Mouse (Mus musculus) c-Kit-negative CD71-positive TER-119-positive erythroid progenitor cells, embryonic 14.5 days (primary cell): ENCODE measurements around the gene Gm45808.
"Not testable (repeated sequence)": the region's sequence is repeated elsewhere in the genome, so short reads cannot be mapped to it uniquely, and the experiment has no call there.

Source experiments
- DNase-seq: peaks from one replicate; pipeline ENCODE4 v3.0.0-alpha.2; 2013; ENCODE audit warnings: low read depth, low spot score

Gm45808 gene

GRCm38 (mm10) chr7:45509181-45509882, 22.7 kb upstream of the Gm45808 start:
- no peak for DNase-seq

GRCm38 (mm10) chr7:45508561-45508960, 21.9 kb upstream of the Gm45808 start:
- DNase-seq = peak; percentile 85

GRCm38 (mm10) chr7:45507583-45507982, 21.0 kb upstream of the Gm45808 start:
- no peak for DNase-seq

DNA sequence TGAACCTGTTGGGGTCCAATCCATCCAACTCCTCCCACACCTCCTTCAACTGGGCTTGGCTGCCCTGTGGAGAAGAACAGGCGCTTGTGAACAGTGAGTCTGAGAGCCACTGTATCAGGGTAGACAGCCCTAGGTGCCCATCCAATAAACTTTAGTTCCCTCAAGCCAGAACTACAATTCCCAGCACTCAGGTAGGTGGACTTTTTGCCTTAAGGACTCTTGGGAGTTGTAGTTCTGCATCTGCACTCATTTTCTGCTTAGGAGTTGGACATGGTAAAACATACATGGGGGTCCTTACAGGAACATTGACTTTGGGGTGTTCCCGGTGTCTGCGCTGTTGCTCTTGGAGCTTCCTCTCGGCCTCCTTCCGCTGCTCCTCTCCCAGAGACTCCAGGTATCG, 11.8 kb upstream of the Gm45808 start:
- DNase-seq = no peak

DNA sequence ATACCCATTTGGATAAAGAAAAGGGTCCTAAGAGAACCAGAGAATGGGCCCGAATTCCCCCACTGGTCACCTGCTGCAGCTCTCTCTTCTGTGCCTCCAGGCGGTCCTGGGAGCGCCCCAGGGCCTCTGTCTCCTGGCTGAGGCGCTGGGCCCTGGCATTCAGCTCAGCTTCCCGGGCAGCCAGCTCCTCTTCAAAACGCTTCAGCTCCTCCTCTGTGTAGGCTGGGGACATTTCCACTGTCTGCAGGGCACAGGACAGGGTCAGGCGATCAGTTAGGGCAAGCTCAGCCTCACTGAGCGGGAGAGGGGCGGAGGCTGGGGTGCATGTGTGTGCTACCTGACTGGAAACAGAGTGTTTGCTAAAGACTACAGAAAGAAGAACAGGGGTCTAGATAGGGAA, 7.9 kb upstream of the Gm45808 start:
- no peak for DNase-seq

- no peak for DNase-seq
These were observed 6.3 kb upstream of the Gm45808 start for GRCm38 (mm10) chr7:45492951-45493350.

GRCm38 (mm10) chr7:45492225-45492844, 5.7 kb upstream of the Gm45808 start:
- DNase-seq = no peak

- DNase-seq = no peak
These were observed 4.7 kb upstream of the Gm45808 start for GRCm38 (mm10) chr7:45491264-45491663.

DNA sequence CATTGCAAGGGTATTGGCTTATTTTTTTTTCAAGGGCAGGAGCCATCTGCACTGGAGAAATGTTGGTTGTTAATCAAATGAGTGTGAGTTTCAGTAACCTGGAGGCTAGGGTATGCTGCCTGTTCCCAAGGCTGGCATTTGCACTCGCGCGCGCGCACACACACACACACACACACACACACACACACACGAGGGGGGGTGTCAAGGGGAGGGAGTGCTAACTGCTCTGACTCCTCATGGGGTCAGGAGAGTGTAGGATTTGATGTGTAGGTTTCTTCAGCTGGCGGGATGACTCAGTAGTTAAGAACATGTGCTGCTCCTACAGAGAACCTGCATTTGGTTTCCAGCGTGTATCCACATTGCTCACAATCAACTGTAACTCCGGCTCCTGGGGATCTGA, 4.2 kb upstream of the Gm45808 start:
- DNase-seq = no peak

- no peak for DNase-seq
These were observed 3.0 kb upstream of the Gm45808 start for GRCm38 (mm10) chr7:45489578-45489977.

DNA sequence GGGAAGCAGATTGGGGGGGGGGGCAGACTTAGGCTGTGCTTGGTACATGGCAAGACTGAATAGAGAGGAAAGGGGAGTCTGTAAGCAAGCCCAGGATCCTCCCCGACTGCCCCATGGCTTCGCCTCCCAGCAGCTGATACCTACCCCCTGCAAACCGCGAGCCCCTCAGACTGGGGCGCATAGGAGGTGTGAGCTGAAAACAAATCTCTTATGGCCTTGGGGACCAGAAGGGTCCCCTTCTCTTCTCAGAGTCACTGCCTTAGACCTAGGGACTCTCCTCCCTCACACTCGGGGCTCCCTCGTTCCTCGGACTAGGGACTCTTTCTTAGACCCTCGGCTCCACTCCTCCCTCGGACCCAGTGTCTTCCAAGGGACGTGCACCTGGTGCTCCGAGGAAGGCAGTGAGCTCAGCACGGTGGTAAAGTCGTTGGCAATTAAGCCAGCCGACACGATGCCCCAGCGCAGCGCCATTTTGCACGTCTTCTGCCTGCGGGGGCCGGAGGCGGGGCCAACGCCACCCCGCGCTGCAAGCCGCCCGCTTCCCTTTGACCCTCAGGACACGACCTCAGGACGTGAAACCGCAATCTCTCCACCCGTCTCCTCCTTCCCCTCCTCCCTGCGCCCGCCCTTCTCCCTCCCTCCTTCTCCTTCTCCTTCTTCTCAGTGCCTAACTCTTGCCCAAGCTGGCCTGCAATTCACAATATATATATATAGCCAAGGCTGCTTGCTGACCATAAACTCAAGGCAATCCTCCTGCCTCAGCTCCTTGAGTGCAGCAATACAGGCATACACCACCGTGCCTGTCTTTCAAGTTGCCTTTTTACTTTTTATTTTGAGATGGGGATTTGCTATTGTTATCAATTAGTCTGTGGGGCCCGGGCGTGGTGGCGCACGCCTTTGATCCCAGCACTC, 1.9 kb upstream of the Gm45808 start, which contains the start of gene Dhdh:
TSS of gene Dhdh (minus strand) at position 513 of the 912 bp plus-strand sequence.
- no peak for DNase-seq

- DNase-seq = no peak
These were observed 1.3 kb upstream of the Gm45808 start for GRCm38 (mm10) chr7:45487861-45488292.

DNA sequence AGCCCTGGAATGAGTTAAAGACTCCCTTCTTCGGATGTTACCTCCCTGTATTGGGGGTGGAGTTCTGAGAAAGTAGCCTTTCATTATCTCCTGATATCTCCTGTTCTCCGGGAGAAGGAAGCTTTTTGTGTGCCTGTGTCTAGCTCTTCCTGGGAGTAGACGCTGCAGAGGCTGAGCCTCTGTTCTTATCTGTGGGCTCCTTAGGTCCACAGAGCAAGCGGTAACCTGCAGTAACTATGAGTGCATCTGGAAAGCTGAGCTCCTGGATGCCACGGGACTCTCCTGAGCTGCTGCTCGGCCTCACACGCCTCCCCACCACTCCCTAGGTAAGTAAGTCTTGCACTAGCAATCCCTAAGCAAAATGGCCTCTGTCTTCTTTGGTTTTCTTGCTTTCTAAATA, 453 bp downstream of the Gm45808 start:
- DNase-seq = no peak

GRCm38 (mm10) chr7:45484985-45485384, 1.6 kb downstream of the Gm45808 start:
- DNase-seq = not testable (repeated sequence)

- DNase-seq = no peak
These were observed 4.4 kb downstream of the Gm45808 start for GRCm38 (mm10) chr7:45482166-45482565.

GRCm38 (mm10) chr7:45481374-45481927, 5.2 kb downstream of the Gm45808 start, which contains the start of gene Tulp2:
TSS of gene Tulp2 (plus strand) at chr7:45481877.
- DNase-seq = peak; percentile 60

DNA sequence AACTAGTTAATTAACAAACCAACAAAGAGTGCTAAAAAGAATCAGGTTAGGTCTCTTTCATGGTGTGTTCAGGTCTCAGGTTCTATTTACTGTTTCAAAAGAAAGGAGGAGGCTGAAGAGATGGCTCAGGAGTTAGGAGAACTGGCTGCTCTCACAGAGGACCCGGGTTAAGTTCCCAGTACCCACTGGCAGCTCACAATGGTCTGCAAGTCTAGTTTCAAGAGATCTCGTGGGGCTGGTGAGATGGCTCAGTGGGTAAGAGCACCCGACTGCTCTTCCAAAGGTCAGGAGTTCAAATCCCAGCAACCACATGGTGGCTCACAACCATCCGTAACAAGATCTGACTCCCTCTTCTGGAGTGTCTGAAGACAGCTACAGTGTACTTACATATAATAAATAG, 6.3 kb downstream of the Gm45808 start:
- DNase-seq = not testable (repeated sequence)

- no peak for DNase-seq
These were observed 7.8 kb downstream of the Gm45808 start for GRCm38 (mm10) chr7:45478774-45479173.

DNA sequence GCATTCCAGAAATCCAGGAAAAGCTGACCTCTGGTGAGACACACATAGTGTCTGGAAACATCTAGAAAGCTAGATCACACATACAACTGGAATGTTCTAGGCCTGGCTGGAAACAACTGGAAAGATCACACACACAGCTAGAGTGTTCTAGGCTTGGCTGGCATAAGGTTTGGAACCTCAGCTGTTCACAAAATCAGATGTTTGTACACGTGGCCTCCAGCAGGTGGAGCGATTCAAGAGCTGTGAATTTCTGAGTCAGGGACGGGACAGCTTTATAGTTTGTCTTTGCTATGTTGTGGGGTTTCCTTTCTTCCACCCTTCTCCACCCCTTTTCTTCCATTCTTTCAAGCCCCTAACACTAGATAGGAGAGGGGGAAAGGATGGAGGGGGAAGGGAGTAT, 9.6 kb downstream of the Gm45808 start:
- DNase-seq = no peak

DNA sequence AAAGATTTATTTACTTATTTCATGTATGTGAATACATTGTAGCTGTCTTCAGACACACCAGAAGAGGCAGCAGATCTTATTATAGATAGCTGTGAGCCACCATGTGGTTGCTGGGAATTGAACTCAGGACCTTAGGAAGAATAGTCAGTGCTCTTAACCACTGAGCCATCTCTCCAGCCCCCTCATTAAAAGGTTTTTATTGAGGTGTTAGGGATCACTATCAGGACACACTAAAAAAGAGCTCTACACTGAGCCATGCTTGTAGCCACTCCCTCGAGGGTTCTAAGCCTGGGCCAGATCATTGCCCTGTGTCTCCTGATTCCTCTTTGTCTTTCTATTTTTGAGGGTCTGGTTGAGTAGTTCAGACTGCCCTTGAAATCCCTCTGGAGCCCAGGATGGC, 10.2 kb downstream of the Gm45808 start:
- no peak for DNase-seq

GRCm38 (mm10) chr7:45475291-45475969, 11.2 kb downstream of the Gm45808 start:
- no peak for DNase-seq
